Mouse (Mus musculus) heart, embryonic 15.5 days (tissue): Measurements from ENCODE around the gene Irf2bp2. TPM values are rescaled to one million over a fixed set of nuclear protein-coding genes. Genes with fewer than 3 reads are reported as not detected.

Source experiments
- ATAC-seq: fragments of 200-750 bp; cut with Nextera tagmentation; replicated peaks from 2 replicates; pipeline ENCODE4 v1.8.0; 2017; ENCODE audit warnings: low read depth, moderate TSS enrichment; ENCODE audit not compliant: insufficient number of reproducible peaks, insufficient read depth, low FRiP score
- H3K27ac ChIP-seq: fragments of 300-500 bp; sonication (generic); 2 replicates; pipeline ENCODE4 v1.5.1; 2015; ENCODE audit warnings: mild to moderate bottlenecking, inconsistent platforms
- H3K27me3 ChIP-seq: fragments of 300-500 bp; sonication (generic); 2 replicates; pipeline ENCODE4 v1.6.1; 2015; ENCODE audit warnings: inconsistent platforms
- H3K36me3 ChIP-seq: fragments of 300-500 bp; sonication (generic); 2 replicates; pipeline ENCODE4 v1.6.1; 2015; ENCODE audit warnings: mild to moderate bottlenecking, inconsistent platforms
- H3K4me1 ChIP-seq: fragments of 300-500 bp; sonication (generic); replicated peaks from 2 replicates; pipeline ENCODE4 v1.6.1; 2015; ENCODE audit warnings: inconsistent platforms
- H3K4me2 ChIP-seq: fragments of 300-500 bp; sonication (generic); 2 replicates; pipeline ENCODE4 v1.6.1; 2015; ENCODE audit warnings: inconsistent platforms, mild to moderate bottlenecking, moderate library complexity
- H3K4me3 ChIP-seq: fragments of 300-500 bp; sonication (generic); 2 replicates; pipeline ENCODE4 v1.5.1; 2015; ENCODE audit warnings: mild to moderate bottlenecking, inconsistent platforms
- H3K9ac ChIP-seq: fragments of 300-500 bp; sonication (generic); 2 replicates; pipeline ENCODE4 v1.6.1; 2015; ENCODE audit warnings: mild to moderate bottlenecking, inconsistent platforms
- H3K9me3 ChIP-seq: fragments of 300-500 bp; sonication (generic); replicated peaks from 2 replicates; pipeline ENCODE4 v1.6.1; 2016; ENCODE audit warnings: inconsistent platforms
- WGBS: fragments of 180-500 bp; shearing (Covaris S2); methylation state at CpG from one replicate; pipeline ENCODE4 v1.1.7; 2015; ENCODE audit warnings: mixed read lengths; 5-methylcytosine and 5-hydroxymethylcytosine counted together
- polyA plus RNA-seq: library from polyadenylated mRNA; unstranded; fragments of >200 nt; fragmentation: Nextera tagmentation; extraction: Ambion mirVana; gene quantifications from 2 replicates; pipeline ENCODE4 v1.2.1, GENCODE M21; 2015

The Irf2bp2 gene
- polyA plus RNA-seq, 1 experiment from 2014 or later: 10.3 TPM

DNA sequence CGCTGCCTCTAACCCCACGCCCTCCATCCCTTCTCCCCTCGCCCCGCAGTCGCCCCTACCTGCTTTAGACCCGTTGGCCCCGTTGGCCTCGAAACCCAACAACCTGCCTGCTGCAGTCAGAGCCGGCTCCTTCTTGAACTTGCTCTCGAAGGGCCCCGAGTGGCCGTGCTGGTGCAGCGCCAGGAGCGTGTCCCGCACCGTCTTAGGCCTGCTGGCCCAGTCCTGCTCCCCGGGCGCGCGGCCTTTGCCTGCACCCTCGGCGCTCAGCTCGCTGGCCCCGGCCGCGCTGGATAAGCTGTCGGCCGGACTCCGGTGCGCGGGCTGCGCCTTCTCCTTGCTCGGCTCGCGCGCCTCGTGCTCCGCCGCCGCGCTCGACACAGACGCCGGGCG is 1.4 kb downstream of the Irf2bp2 start:
- H3K36me3 ChIP-seq: 0 out of 2 replicates have a peak, but pooled peaks cover 7% of the 10 kb centered on the region
- H3K9me3 ChIP-seq: no peaks in the 10 kb centered on the region
- peak overlapping the region; percentile 92 for H3K4me3 ChIP-seq
- peak overlapping the region; percentile 100 for H3K27ac ChIP-seq
- peaks cover 31% of the 10 kb centered on the region for H3K4me1 ChIP-seq
- peak overlapping the region; percentile 84 for H3K4me2 ChIP-seq
- ATAC-seq: no peak
- H3K27me3 ChIP-seq: no peaks in the 10 kb centered on the region
- peak overlapping the region; percentile 98 for H3K9ac ChIP-seq
- 0% methylated on average over 45 of the region's 45 CpGs for WGBS

DNA sequence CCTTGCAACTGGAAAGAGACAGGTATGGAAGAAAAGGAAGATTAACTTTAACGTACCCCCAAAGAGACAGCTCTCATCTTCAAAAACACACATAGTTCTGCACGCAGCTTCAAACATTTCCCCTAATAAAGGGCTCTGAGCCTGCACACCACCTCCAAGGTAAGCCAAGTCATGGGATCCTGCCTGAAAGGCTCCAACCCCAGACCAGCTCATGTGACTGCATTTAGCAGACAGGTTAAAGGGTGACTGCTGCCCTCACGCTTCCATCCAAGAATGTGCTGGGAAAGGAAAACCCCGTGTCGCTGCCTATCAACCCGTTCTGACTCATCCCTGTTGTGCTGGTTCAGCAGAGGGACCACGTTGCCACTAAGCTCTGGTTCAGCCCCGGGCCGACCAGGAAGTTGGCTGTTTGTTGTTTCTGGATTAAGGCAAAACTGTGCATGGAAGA is 1.9 kb downstream of the Irf2bp2 start:
- no peak for ATAC-seq
- H3K4me3 ChIP-seq: peak overlapping the region; percentile 92
- no peaks in the 10 kb centered on the region for H3K27me3 ChIP-seq
- H3K9me3 ChIP-seq: no peaks in the 10 kb centered on the region
- H3K4me1 ChIP-seq: peaks cover 30% of the 10 kb centered on the region
- peak overlapping the region; percentile 98 for H3K9ac ChIP-seq
- H3K36me3 ChIP-seq: 0 out of 2 replicates have a peak, but pooled peaks cover 7% of the 10 kb centered on the region
- peak overlapping the region; percentile 84 for H3K4me2 ChIP-seq
- H3K27ac ChIP-seq: peak overlapping the region; percentile 100
- 0% methylated on average over 9 of the region's 9 CpGs for WGBS

- peak overlapping the region; percentile 98 for H3K9ac ChIP-seq
- WGBS: 1% methylated on average over 20 of the region's 20 CpGs
- ATAC-seq: no peak
These were observed 2.5 kb downstream of the Irf2bp2 start for GRCm38 (mm10) chr8:126591141-126591820.

GRCm38 (mm10) chr8:126590599-126590998 is 3.2 kb downstream of the Irf2bp2 start:
- Histone ChIP-seq H3K4me1 (peaks cover 32% of the 10 kb centered on the region), H3K27me3 (no peaks in the 10 kb centered on the region), H3K36me3 (0 out of 2 replicates have a peak, but pooled peaks cover 7% of the 10 kb centered on the region), H3K27ac (peak overlapping the region; percentile 100), H3K4me3 (peak overlapping the region; percentile 92), H3K4me2 (peak overlapping the region; percentile 84), H3K9ac (peak overlapping the region; percentile 98), H3K9me3 (no peaks in the 10 kb centered on the region)
- WGBS: 12% methylated on average over 4 of the region's 4 CpGs
- no peak for ATAC-seq

More at GRCm38 (mm10) chr8:126591141-126591820, 2.5 kb downstream of the Irf2bp2 start:
- Histone ChIP-seq H3K36me3 (0 out of 2 replicates have a peak, but pooled peaks cover 7% of the 10 kb centered on the region), H3K27ac (peak overlapping the region; percentile 100), H3K4me3 (peak overlapping the region; percentile 92), H3K9me3 (no peaks in the 10 kb centered on the region), H3K27me3 (no peaks in the 10 kb centered on the region), H3K4me2 (peak overlapping the region; percentile 84), H3K4me1 (peaks cover 30% of the 10 kb centered on the region)

DNA sequence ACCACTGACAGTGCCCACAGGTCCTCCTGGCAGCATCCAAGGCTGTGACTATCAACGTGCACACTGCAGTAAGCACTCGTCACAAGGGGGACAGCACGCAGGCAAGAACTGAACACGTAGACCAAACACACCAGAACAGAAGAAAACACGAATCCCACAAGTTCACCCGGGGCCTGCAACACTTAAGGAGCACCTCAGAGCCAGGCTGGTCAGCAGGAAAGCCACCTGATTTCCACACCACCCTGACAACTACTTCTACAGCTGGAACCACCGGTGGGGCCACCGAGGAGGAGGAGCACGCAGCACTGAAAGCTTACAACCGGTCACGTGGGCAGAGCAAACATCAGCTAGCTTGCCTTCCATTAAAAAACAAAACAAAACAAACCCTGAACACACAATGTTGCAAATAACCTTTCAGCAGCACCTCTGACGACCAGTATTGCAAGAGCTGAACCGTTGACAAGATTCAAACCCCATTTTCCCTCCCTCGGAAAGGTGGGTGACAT is 3.7 kb downstream of the Irf2bp2 start:
- H3K9me3 ChIP-seq: no peaks in the 10 kb centered on the region
- peaks cover 32% of the 10 kb centered on the region for H3K4me1 ChIP-seq
- H3K27me3 ChIP-seq: no peaks in the 10 kb centered on the region
- peak overlapping the region; percentile 84 for H3K4me2 ChIP-seq
- 1% methylated on average over 14 of the region's 14 CpGs for WGBS
- H3K4me3 ChIP-seq: peak overlapping the region; percentile 92
- H3K9ac ChIP-seq: peak overlapping the region; percentile 98
- H3K36me3 ChIP-seq: 0 out of 2 replicates have a peak, but pooled peaks cover 7% of the 10 kb centered on the region
- H3K27ac ChIP-seq: peak overlapping the region; percentile 100
- ATAC-seq: no peak

DNA sequence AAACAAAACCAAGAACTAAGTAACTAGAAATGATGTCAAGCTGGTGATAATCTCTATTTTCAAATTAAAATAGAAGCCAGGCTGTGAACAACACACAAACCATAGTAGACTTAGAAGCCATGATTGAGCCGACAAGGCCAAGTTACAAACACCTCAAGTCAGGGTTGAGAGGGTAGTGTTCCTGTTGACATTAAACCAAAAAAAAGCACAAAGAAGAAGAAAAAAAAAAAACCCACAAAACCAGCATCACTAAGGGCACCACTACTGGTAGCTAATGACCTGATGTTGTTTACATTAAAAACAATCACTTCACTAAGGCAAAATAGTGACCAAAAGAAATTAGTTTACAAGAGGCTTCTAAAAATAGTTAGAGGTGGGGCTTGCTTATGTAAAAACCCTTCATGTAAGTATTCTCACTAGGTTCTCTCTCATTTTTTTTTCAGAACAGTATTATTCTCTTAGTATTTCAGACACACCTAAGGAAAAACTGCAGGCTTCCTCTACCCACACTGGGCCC is 4.2 kb downstream of the Irf2bp2 start:
- H3K27ac ChIP-seq: peak overlapping the region; percentile 100
- H3K4me1 ChIP-seq: peaks cover 33% of the 10 kb centered on the region
- H3K36me3 ChIP-seq: 0 out of 2 replicates have a peak, but pooled peaks cover 7% of the 10 kb centered on the region
- H3K9me3 ChIP-seq: no peaks in the 10 kb centered on the region
- peak overlapping the region; percentile 84 for H3K4me2 ChIP-seq
- ATAC-seq: no peak
- 0% methylated on average over 1 of the region's 1 CpGs for WGBS
- peak overlapping the region; percentile 92 for H3K4me3 ChIP-seq
- no peaks in the 10 kb centered on the region for H3K27me3 ChIP-seq
- peak overlapping the region; percentile 98 for H3K9ac ChIP-seq

GRCm38 (mm10) chr8:126588636-126589506 is 4.9 kb downstream of the Irf2bp2 start:
- ATAC-seq: no peak
- no peaks in the 10 kb centered on the region for H3K9me3 ChIP-seq
- H3K27me3 ChIP-seq: no peaks in the 10 kb centered on the region
- peak overlapping the region; percentile 98 for H3K9ac ChIP-seq
- peak overlapping the region; percentile 100 for H3K27ac ChIP-seq
- peaks cover 39% of the 10 kb centered on the region for H3K4me1 ChIP-seq
- H3K4me2 ChIP-seq: peak overlapping the region; percentile 84
- 0 out of 2 replicates have a peak, but pooled peaks cover 7% of the 10 kb centered on the region for H3K36me3 ChIP-seq
- 4% methylated on average over 11 of the region's 11 CpGs for WGBS
- peak overlapping the region; percentile 92 for H3K4me3 ChIP-seq

GRCm38 (mm10) chr8:126587836-126588503 is 5.8 kb downstream of the Irf2bp2 start:
- Histone ChIP-seq H3K9ac (peak overlapping the region; percentile 98), H3K4me3 (peak overlapping the region; percentile 92), H3K4me2 (peak overlapping the region; percentile 84), H3K4me1 (peaks cover 48% of the 10 kb centered on the region), H3K27me3 (no peaks in the 10 kb centered on the region), H3K27ac (peak overlapping the region; percentile 100), H3K36me3 (0 out of 2 replicates have a peak, but pooled peaks cover 7% of the 10 kb centered on the region), H3K9me3 (no peaks in the 10 kb centered on the region)
- ATAC-seq: no peak
- WGBS: 15% methylated on average over 10 of the region's 10 CpGs

DNA sequence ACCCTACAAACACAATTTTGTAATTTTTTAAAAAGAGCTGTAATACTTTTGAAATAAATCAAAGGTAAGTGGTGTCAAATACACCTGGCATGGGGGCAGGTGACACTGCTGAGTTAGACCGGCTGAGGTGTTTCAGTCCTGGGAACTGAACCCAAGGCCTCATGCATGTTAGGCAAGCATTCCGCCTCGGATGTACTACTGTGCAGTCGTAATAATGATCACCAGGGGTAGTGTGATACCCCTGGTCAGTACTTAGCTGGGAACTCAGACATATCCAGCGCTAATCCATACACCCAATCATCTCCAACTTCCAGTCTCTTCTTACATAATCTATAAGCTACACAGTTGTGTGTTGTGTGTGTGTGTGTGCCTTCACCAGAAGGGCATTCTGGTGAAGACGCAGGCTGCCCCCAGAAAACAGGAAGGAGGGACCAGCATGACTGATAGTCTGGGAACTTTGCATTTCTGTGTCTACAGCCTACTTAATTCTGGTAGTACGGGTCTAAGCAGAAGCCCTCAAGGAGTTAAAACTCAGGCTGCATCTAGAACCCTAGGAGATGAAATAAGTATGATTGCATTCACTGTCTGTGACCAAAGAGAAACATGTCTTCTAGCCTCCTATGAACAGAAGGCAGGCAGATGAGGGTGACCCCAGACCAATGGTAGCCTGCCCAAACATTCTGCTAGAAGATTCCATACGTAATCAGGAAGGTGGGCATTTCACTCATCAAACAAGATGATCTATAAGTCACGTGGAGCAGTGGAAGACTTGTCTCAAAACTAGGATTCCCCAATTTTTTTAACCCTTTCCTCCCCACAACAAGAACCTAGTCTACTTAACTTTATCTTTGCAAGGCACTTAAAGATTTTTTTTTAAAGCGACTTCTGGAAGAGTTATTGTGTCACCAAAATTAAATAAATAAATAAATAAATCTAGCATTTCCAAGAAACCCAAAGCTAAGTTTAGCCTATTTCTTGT is 6.9 kb downstream of the Irf2bp2 start:
- 57% methylated on average over 10 of the region's 10 CpGs for WGBS
- Histone ChIP-seq H3K9ac (0 out of 2 replicates have a peak overlapping the region, but pooled peaks have one; percentile 48), H3K9me3 (no peaks in the 10 kb centered on the region), H3K4me2 (peak overlapping the region; percentile 84), H3K27me3 (no peaks in the 10 kb centered on the region), H3K27ac (peak overlapping the region; percentile 100), H3K4me3 (peak overlapping the region; percentile 92), H3K36me3 (0 out of 2 replicates have a peak, but pooled peaks cover 7% of the 10 kb centered on the region), H3K4me1 (peaks cover 51% of the 10 kb centered on the region)
- no peak for ATAC-seq
